Mouse (Mus musculus): ENCODE data around the gene Tmem232. TPM values are rescaled to one million over a fixed set of nuclear protein-coding genes. Genes with fewer than 3 reads are reported as not detected.

The Tmem232 gene
- polyA plus RNA-seq, 1 experiment from 2014 or later = not detected

Other genes starting within 250 kb of the Tmem232 start
- gene Vapa, start 72.8 kb upstream of the Tmem232 start, polyA plus RNA-seq (2021) = 141 TPM
- gene Txndc2, start 101.4 kb upstream of the Tmem232 start, polyA plus RNA-seq (2021) = not detected
- 71.2 TPM for gene Rab31, start 232.0 kb upstream of the Tmem232 start, polyA plus RNA-seq (2021)
- gene Ppp4r1, start 241.8 kb upstream of the Tmem232 start, polyA plus RNA-seq (2021) = 82.3 TPM